Mouse (Mus musculus) 416B (cell line): Measurements from ENCODE around the gene Camk2n1.
"Not testable (repeated sequence)": the region's sequence is repeated elsewhere in the genome, so short reads cannot be mapped to it uniquely, and the experiment has no call there.

ENCODE experiments used
- DNase-seq: peaks from one replicate; pipeline ENCODE4 v3.0.0; 2011; ENCODE audit warnings: low read depth

The Camk2n1 gene

DNA sequence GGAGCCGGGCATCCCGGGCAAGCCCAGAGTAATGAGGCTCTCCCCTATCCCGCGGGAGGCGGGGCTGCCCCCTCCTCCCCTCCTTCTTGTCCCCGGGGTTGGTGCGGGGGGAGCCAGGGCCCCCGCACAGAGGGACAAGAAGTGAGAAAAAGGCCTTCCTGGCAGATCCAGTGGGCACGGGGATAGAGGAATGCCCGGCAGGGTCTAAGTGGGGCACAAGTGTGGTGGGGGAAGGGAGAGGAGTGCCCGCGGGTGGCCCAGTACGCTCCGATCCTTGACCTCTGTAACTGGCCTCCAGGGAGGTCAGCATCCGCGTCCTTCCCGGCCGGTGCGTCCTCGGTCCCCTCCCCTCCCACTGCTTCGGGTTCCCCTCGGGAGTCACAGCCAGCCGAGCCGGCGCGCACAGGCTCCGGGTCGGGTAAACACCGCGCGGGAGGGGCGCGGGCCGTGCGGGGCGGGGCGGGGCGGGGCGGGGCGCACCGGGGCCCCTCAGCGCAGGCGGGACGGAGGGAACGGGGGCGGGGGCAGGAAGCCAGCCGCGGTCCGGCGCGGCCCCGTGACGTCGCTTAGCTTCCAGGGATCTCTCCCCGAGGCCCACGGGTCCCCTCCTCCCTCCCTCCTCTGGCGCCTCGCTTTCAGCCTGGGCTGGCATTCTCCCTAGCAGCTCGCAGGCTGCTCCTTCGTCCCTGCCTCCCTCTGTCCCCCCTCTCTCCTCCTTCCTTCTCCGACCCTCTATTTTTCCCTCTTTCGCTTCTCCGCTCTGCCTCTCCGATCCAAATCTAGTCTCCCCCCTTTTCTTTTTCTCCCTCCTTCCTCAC is at the start of gene Camk2n1:
Gene Camk2n1 (plus strand): TSS at position 562 of the 818 bp plus-strand sequence.
- peak; percentile 32 for DNase-seq

- peak; percentile 46 for DNase-seq
These were observed 49.3 kb upstream of the Camk2n1 start for GRCm38 (mm10) chr4:138404806-138405205.

- DNase-seq = peak; percentile 98
These were observed 46.5 kb upstream of the Camk2n1 start for GRCm38 (mm10) chr4:138407479-138408194.

GRCm38 (mm10) chr4:138411011-138411410 is 43.1 kb upstream of the Camk2n1 start:
- no peak for DNase-seq

- DNase-seq = peak; percentile 38
These were observed 42.5 kb upstream of the Camk2n1 start for GRCm38 (mm10) chr4:138411504-138412121.

DNA sequence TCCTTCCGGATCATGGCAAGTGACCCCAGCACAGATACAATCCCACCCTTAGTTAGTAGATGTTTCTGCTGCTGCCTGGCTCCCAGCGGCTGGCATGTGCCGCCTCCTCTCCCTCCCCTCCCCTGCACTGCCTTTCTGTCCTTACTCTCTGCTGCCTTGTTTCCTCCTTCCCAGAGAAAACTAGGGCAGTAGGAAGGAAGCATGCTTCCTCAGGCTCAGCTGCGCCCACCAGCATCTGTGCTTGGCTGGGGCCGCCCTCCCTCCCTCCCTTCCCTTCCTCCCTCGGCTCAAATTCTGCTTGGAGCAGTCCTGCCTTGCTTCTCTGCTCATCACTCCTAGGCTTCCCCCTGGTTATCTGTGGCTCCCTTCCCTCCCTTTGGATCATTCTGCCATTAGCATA is 39.4 kb upstream of the Camk2n1 start:
- DNase-seq = no peak

DNA sequence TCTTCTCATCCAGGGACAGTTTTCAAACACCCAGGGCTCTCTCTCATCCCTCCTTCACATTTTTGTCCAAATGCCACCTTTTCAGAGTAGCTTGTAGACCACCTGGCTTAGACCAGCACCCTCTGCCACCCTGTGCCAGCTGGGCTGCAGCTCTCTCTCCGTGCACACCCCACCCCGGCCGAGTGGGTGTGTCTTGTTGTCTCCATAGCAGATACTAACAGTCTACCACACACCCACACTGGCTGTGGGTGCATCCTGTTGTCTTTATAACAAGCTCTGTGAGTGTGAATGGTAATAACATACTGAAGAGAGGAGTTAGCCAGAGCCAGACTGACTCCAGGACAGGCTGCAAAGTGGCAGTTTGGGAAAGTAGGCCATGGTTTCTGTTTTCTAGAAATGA is 38.1 kb upstream of the Camk2n1 start:
- DNase-seq = no peak

DNA sequence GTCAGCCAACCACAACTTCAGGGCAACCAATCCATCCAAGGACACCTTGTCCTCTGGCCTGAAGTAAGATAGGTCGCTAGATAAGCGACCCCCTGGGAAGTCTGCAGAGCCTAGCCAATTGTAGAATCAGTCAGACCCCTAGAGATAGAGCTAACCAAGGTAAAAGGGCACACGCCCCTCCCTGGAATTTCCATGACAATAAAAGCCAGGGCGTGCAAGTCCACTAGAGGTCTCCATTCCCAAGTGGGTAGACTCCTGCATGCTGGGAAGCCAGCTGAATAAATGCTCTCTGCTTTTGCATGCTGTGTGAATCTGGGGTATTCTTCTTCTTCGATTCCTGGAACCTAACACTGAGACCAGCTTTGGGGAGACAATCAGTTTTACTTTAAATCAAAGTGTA is 37.7 kb upstream of the Camk2n1 start:
- DNase-seq = no peak

DNA sequence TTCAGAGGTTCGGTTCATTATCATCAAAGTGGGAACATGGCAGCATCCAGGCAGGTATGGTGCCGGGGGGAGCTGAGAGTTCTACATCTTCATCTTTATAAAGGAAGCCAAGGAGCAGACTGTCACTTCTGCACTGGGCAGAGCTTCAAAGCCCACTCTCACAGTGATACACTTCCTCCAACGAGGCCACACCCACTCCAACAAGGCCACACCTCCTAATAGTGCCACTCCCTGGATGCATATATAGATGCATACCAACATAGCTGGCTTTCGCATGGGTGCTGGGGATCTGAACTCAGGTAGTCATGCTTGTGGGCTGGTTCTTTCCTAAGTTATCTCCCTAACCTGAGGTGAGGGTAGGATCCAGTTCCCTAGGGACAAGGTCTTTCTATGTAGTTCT is 36.2 kb upstream of the Camk2n1 start:
- no peak for DNase-seq

DNA sequence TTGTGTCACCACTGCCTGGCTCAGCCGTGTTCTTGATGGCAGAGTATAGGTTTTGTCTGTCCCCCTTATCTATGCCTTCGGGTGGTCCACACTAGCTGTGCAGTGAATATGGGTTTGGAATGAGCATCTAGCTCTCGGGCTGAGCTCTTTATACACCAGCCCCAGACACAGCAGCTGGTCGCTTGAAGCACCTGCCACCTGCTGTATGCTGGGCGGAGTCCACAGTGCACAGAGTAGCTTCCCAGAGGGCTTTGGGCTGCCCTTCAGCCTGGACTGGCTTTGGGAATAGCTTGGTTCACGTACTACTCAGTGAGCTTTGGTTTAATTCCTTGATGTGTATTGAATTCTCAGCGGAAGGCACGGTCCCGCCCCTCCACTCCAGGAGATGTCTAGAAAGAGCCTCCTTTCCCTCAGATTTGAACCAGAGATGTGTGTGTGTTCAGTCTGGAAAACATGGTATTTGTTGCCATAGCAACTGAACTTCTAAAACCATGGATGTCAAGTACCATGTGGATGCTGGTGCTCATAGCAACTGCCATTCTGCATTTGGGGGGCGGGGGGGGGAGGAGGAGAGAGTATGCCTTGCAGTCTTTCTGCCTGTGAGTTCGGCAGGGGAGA is 35.7 kb upstream of the Camk2n1 start:
- no peak for DNase-seq

- DNase-seq = no peak
These were observed 29.1 kb upstream of the Camk2n1 start for GRCm38 (mm10) chr4:138425028-138425427.

GRCm38 (mm10) chr4:138425604-138426003 is 28.5 kb upstream of the Camk2n1 start:
- not testable (repeated sequence) for DNase-seq

DNA sequence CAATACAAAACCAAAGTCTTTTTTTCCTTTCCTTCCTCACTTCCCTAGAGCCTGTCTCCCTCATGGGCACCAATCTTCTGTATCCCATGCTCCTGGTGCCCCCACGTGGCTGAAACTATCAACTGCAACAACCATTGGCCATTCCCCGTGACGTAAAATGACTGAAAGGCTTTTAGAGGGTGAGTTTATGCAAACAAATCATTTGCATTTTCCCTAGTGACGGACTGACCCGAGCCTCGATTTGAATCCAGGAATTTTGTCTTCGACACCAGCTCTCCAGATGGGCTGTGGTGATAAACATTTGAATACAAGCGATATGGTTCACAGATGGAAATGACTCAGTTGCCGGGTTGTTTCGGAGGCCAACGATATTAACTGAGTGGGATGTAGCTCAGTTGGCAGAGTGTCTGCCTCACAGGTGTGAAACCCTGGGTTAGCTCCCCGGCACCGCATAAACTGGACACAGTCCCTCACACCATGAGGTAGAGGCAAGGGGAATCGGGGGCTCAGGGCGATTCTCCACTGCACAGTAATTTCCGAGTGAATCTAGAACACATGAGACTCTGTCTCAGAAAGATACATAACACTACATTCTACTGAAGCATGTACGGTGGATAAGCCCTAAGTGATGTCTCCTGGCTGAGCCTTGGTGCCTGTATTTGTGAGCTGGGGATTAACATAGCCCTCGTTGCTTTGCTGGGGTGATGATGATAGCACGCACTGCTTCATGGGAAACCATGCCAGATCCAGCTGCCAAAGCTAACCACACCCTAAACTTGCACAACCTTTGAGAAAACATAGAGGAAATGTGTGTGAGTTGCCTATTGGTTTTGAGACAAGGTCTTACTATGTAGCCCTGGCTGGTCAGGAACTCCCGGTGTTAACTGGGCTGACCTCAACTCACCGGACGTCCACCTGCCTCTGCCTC is 27.1 kb upstream of the Camk2n1 start:
- DNase-seq = peak; percentile 93

DNA sequence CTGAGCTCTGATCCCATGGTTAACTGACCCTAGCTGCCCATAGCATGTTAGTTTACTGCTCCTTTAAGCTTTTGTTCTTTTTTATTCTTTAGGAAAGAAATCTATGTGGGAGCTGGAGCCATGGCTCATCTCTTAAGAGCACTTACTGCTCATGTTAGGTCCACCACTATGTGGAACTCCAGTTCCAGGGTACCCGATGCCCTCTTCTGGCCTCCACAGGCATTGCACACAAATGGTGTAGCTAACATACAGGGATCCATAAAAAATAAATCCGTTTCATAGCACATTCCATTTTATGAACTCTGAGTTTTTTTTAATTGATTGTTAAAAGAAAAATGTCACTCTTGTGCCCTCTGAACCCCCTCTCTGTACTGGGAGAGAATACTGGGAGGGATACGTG is 24.3 kb upstream of the Camk2n1 start:
- peak; percentile 77 for DNase-seq

DNA sequence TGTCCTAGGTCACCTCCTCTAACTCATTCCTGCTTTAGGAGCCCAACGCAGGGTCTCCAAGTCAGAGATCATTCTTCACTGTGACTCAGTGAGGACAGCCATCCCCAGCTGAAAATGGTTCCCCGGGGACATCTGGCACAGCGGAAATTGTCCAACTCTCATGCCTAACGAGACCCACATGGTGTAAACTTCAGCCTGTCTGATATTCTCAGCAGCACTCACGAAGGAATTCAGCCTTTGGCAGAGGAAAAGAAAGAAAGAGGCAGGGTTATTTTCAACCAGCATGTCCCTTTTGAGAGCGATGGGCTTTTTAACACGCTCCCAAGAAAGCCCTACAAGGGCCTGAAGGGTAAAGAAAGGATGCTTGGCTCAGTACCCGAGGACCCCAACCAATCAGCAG is 22.8 kb upstream of the Camk2n1 start:
- DNase-seq = no peak

- DNase-seq = peak; percentile 95
These were observed 19.5 kb upstream of the Camk2n1 start, which contains the start of gene Mul1 for GRCm38 (mm10) chr4:138434347-138435316. Mul1 (plus strand) TSS chr4:138434671.

GRCm38 (mm10) chr4:138440062-138440461 is 14.1 kb upstream of the Camk2n1 start:
- no peak for DNase-seq

DNA sequence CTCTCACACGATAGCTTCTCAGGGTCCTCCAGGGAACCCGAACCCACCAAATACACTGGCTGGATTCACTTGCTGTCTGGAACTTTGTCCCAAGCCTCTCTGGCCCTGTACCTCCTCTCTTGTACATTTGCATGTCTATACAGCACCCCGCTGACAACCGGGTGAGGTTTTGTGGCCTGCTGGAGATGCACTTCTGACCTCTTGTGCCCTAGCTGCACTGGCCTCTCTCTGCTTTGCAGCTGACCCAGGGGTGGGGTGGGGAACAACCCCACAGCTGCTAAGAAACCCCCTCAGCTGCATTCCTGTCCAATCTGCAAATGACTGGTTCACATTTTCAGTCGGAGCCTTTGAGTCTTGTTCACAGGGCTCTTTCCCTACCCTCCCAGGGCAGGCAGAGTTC is 9.2 kb upstream of the Camk2n1 start:
- DNase-seq = no peak

DNA sequence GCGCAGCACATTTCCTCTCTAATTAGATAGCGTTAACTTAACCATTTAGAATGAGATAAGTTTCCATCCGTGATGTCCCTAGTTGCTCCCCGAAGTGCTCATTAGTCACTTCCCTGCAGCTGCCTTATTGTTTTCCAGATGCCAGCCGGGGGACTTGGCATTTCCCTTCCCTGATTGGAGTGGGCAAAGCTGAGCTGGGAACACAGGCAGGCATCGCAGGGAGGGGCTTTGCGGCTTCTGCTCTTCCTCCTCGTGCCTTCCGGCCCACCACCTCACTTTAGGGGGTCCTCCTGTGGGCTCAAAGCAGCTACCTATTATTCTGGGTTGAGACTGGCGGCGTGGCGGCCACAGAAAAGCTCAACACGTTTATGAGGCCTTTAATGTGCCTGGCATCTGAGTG is 7.1 kb upstream of the Camk2n1 start:
- DNase-seq = no peak

GRCm38 (mm10) chr4:138447387-138447786 is 6.7 kb upstream of the Camk2n1 start:
- peak; percentile 79 for DNase-seq
